Mouse (Mus musculus) liver, embryonic 12.5 days (tissue): ENCODE data around the gene Fam189a2. TPM values are rescaled to one million over a fixed set of nuclear protein-coding genes. Genes with fewer than 3 reads are reported as not detected.

Experiments
- ATAC-seq: fragments of 200-750 bp; cut with Nextera tagmentation; 2 replicates; pipeline ENCODE4 v1.8.0; 2017; ENCODE audit warnings: moderate number of reproducible peaks, mild to moderate bottlenecking, moderate library complexity
- H3K27ac ChIP-seq: fragments of 300-500 bp; sonication (generic); 2 replicates; pipeline ENCODE4 v1.5.1; 2016; ENCODE audit warnings: mild to moderate bottlenecking
- H3K27me3 ChIP-seq: fragments of 300-500 bp; sonication (generic); replicated peaks from 2 replicates; pipeline ENCODE4 v1.6.1; 2016; ENCODE audit warnings: mild to moderate bottlenecking, moderate library complexity
- H3K36me3 ChIP-seq: fragments of 300-500 bp; sonication (generic); 2 replicates; pipeline ENCODE4 v1.6.1; 2016; ENCODE audit warnings: mild to moderate bottlenecking, moderate library complexity
- H3K4me1 ChIP-seq: fragments of 300-500 bp; sonication (generic); 2 replicates; pipeline ENCODE4 v1.6.1; 2016
- H3K4me2 ChIP-seq: fragments of 300-500 bp; sonication (generic); 2 replicates; pipeline ENCODE4 v1.6.1; 2016; ENCODE audit warnings: mild to moderate bottlenecking, moderate library complexity
- H3K4me3 ChIP-seq: fragments of 300-500 bp; sonication (generic); 2 replicates; pipeline ENCODE4 v1.5.1; 2016; ENCODE audit warnings: mild to moderate bottlenecking, moderate library complexity
- H3K9ac ChIP-seq: fragments of 300-500 bp; sonication (generic); 2 replicates; pipeline ENCODE4 v1.6.1; 2016; ENCODE audit warnings: mild to moderate bottlenecking, moderate library complexity
- H3K9me3 ChIP-seq: fragments of 300-500 bp; sonication (generic); replicated peaks from 2 replicates; pipeline ENCODE4 v1.6.1; 2016; ENCODE audit warnings: mild to moderate bottlenecking, moderate library complexity
- WGBS: fragments of 180-500 bp; shearing (Covaris S2); methylation state at CpG from one replicate; pipeline ENCODE4 v1.1.7; 2016; ENCODE audit not compliant: insufficient replicate concordance; 5-methylcytosine and 5-hydroxymethylcytosine counted together
- polyA plus RNA-seq: library from polyadenylated mRNA; unstranded; fragments of >200 nt; fragmentation: Nextera tagmentation; extraction: Ambion mirVana; gene quantifications from 2 replicates; pipeline ENCODE4 v1.2.1, GENCODE M21; 2016

The Fam189a2 gene
- polyA plus RNA-seq, 1 experiment from 2014 or later, result 0.11 TPM

- H3K27ac ChIP-seq, result no peak overlapping the region
- H3K4me3 ChIP-seq, result no peak overlapping the region
- no peak for ATAC-seq
- no peaks in the 10 kb centered on the region for H3K9me3 ChIP-seq
- WGBS, result 41% methylated on average over 12 of the region's 12 CpGs
- H3K4me2 ChIP-seq, result no peak overlapping the region
- no peak overlapping the region for H3K9ac ChIP-seq
- H3K4me1 ChIP-seq, result no peaks in the 10 kb centered on the region
- H3K27me3 ChIP-seq, result no peaks in the 10 kb centered on the region
- no peaks in the 10 kb centered on the region for H3K36me3 ChIP-seq
Measured at GRCm38 (mm10) chr19:23948301-23949000, 82.4 kb downstream of the Fam189a2 start.

GRCm38 (mm10) chr19:23947871-23948270 lies 82.9 kb downstream of the Fam189a2 start:
- no peak overlapping the region for H3K27ac ChIP-seq
- H3K36me3 ChIP-seq, result no peaks in the 10 kb centered on the region
- no peaks in the 10 kb centered on the region for H3K4me1 ChIP-seq
- no peak for ATAC-seq
- H3K4me3 ChIP-seq, result no peak overlapping the region
- no peak overlapping the region for H3K9ac ChIP-seq
- 38% methylated on average over 4 of the region's 4 CpGs for WGBS
- no peaks in the 10 kb centered on the region for H3K9me3 ChIP-seq
- H3K27me3 ChIP-seq, result no peaks in the 10 kb centered on the region
- H3K4me2 ChIP-seq, result no peak overlapping the region

- Histone ChIP-seq H3K4me3 (no peak overlapping the region), H3K4me1 (no peaks in the 10 kb centered on the region), H3K9ac (no peak overlapping the region), H3K36me3 (no peaks in the 10 kb centered on the region), H3K4me2 (no peak overlapping the region), H3K27me3 (no peaks in the 10 kb centered on the region), H3K27ac (no peak overlapping the region), H3K9me3 (no peaks in the 10 kb centered on the region)
- no peak for ATAC-seq
- WGBS, result 54% methylated on average over 4 of the region's 4 CpGs
Measured at GRCm38 (mm10) chr19:23946751-23947150, 84.1 kb downstream of the Fam189a2 start.

GRCm38 (mm10) chr19:23946026-23946685 lies 84.7 kb downstream of the Fam189a2 start:
- Histone ChIP-seq H3K9me3 (no peaks in the 10 kb centered on the region), H3K36me3 (no peaks in the 10 kb centered on the region), H3K27me3 (no peaks in the 10 kb centered on the region), H3K27ac (no peak overlapping the region), H3K4me2 (no peak overlapping the region), H3K4me3 (no peak overlapping the region), H3K4me1 (no peaks in the 10 kb centered on the region), H3K9ac (no peak overlapping the region)
- no peak for ATAC-seq
- 56% methylated on average over 6 of the region's 6 CpGs for whole genome bisulfite sequencing

- 45% methylated on average over 7 of the region's 7 CpGs for WGBS
- no peak overlapping the region for H3K9ac ChIP-seq
- H3K4me1 ChIP-seq, result no peaks in the 10 kb centered on the region
- no peak overlapping the region for H3K4me3 ChIP-seq
- H3K27ac ChIP-seq, result no peak overlapping the region
- no peak for ATAC-seq
- H3K27me3 ChIP-seq, result no peaks in the 10 kb centered on the region
- H3K36me3 ChIP-seq, result no peaks in the 10 kb centered on the region
- H3K4me2 ChIP-seq, result no peak overlapping the region
- no peaks in the 10 kb centered on the region for H3K9me3 ChIP-seq
Measured at GRCm38 (mm10) chr19:23942886-23943285, 87.9 kb downstream of the Fam189a2 start.

- Histone ChIP-seq H3K36me3 (no peaks in the 10 kb centered on the region), H3K9me3 (no peaks in the 10 kb centered on the region), H3K27ac (no peak overlapping the region), H3K9ac (no peak overlapping the region), H3K27me3 (no peaks in the 10 kb centered on the region), H3K4me3 (no peak overlapping the region), H3K4me1 (no peaks in the 10 kb centered on the region), H3K4me2 (no peak overlapping the region)
- WGBS, result 68% methylated on average over 12 of the region's 12 CpGs
- ATAC-seq, result no peak
Measured at GRCm38 (mm10) chr19:23941422-23941949, 89.3 kb downstream of the Fam189a2 start.

- no peak for ATAC-seq
- Histone ChIP-seq H3K27ac (no peak overlapping the region), H3K27me3 (no peaks in the 10 kb centered on the region), H3K4me3 (no peak overlapping the region), H3K4me2 (no peak overlapping the region), H3K36me3 (no peaks in the 10 kb centered on the region), H3K9me3 (no peaks in the 10 kb centered on the region), H3K4me1 (no peaks in the 10 kb centered on the region), H3K9ac (no peak overlapping the region)
- WGBS, result 88% methylated on average over 5 of the region's 5 CpGs
Measured at GRCm38 (mm10) chr19:23930826-23931225, 100.0 kb downstream of the Fam189a2 start.

GRCm38 (mm10) chr19:23925541-23925940 lies 105.3 kb downstream of the Fam189a2 start:
- no peak overlapping the region for H3K4me3 ChIP-seq
- no peak overlapping the region for H3K9ac ChIP-seq
- no peak for ATAC-seq
- no peaks in the 10 kb centered on the region for H3K9me3 ChIP-seq
- H3K4me1 ChIP-seq, result no peaks in the 10 kb centered on the region
- 73% methylated on average over 5 of the region's 5 CpGs for WGBS
- no peaks in the 10 kb centered on the region for H3K36me3 ChIP-seq
- no peak overlapping the region for H3K27ac ChIP-seq
- no peaks in the 10 kb centered on the region for H3K27me3 ChIP-seq
- no peak overlapping the region for H3K4me2 ChIP-seq

GRCm38 (mm10) chr19:23924791-23925190 lies 106.0 kb downstream of the Fam189a2 start:
- Histone ChIP-seq H3K4me2 (no peak overlapping the region), H3K4me1 (no peaks in the 10 kb centered on the region), H3K9me3 (no peaks in the 10 kb centered on the region), H3K9ac (no peak overlapping the region), H3K27me3 (no peaks in the 10 kb centered on the region), H3K36me3 (no peaks in the 10 kb centered on the region), H3K4me3 (no peak overlapping the region), H3K27ac (no peak overlapping the region)
- no peak for ATAC-seq
- 67% methylated on average over 9 of the region's 9 CpGs for WGBS

- H3K27me3 ChIP-seq, result no peaks in the 10 kb centered on the region
- no peak overlapping the region for H3K27ac ChIP-seq
- H3K4me2 ChIP-seq, result no peak overlapping the region
- WGBS, result 57% methylated on average over 6 of the region's 6 CpGs
- no peak overlapping the region for H3K4me3 ChIP-seq
- no peaks in the 10 kb centered on the region for H3K4me1 ChIP-seq
- no peak for ATAC-seq
- H3K9ac ChIP-seq, result no peak overlapping the region
- no peaks in the 10 kb centered on the region for H3K36me3 ChIP-seq
- no peaks in the 10 kb centered on the region for H3K9me3 ChIP-seq
Measured at GRCm38 (mm10) chr19:23924057-23924456, 106.8 kb downstream of the Fam189a2 start.
